Mouse (Mus musculus): ENCODE measurements at regions not wholly inside any gene's neighbourhood (a gene's known extent, or its start where the extent isn't known, plus 50 kb on each side); places are given as distances from the start of the nearest gene placed in this dataset.

DNA sequence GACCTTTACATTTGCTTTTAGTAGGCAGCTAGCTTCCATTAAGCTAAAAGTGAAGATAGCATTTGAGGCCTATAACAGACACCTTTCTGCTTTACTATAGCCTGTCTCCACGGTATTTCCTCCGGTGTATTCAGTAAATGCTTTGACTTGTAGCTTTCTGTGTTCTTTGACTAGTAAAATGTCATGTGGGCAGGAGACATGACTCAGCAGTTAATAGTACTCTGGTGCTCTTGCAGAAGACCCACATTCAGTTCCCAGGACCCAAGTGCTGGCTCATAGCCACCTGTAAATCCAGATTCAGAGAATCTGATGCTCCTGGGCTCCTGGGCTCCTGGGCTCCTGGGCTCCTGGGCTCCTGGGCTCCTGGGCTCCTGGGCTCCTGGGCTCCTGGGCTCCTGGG is 91.7 kb upstream of the Hs6st1 start:
- H3K27me3 ChIP-seq (ENCODE audit: control insufficient read depth, insufficient read depth, low read length, poor library complexity, severe bottlenecking): no peaks in the 10 kb centered on the region
- TF ChIP-seq POLR2A (IDR thresholded peaks at IDR 0.05; ENCODE audit: insufficient read depth, low read length) (no peak), EP300 (IDR thresholded peaks at IDR 0.05; ENCODE audit: insufficient read depth, low read depth, low read length) (no peak), CTCF (IDR thresholded peaks at IDR 0.05; ENCODE audit: low read depth, low read length) (no peak)
- H3K9ac ChIP-seq (ENCODE audit: low read depth, poor library complexity, severe bottlenecking): no peak overlapping the region
- H3K4me3 ChIP-seq (ENCODE audit: low read depth, low read length): no peak overlapping the region
- H3K9me3 ChIP-seq (replicated peaks; ENCODE audit: control insufficient read depth, insufficient read depth, low read length, poor library complexity, severe bottlenecking): no peaks in the 10 kb centered on the region
- peaks cover 2% of the 10 kb centered on the region for H3K4me1 ChIP-seq (ENCODE audit: control insufficient read depth, insufficient read depth, low read length)
- no peaks in the 10 kb centered on the region for H3K36me3 ChIP-seq (ENCODE audit: control insufficient read depth, insufficient read depth, low read length, poor library complexity, severe bottlenecking)
- no peak overlapping the region for H3K27ac ChIP-seq (ENCODE audit: insufficient read depth, low read length)

DNA sequence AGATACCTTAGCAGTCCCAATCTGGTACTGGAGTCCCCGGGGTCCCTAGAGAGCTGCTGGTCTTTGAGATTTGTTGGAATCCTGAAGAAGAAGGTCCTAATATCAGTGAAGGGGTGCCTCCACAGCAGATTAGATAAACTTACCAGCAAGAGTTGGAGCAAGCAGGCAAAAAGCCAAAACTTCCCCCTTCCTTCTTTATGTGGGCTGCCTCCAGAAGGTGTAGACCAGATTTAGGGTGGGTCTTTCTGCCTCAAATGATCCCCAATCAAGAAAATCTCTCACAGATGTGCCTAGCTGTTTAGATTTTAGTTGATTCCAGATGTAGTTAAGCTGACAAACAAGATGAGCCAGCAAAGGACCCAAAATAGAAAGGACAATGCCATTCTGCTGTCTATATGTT is 90.1 kb upstream of the Hs6st1 start:
- H3K4me3 ChIP-seq (ENCODE audit: low read depth, low read length): no peak overlapping the region
- H3K27me3 ChIP-seq (ENCODE audit: control insufficient read depth, insufficient read depth, low read length, poor library complexity, severe bottlenecking): no peaks in the 10 kb centered on the region
- peaks cover 5% of the 10 kb centered on the region for H3K4me1 ChIP-seq (ENCODE audit: control insufficient read depth, insufficient read depth, low read length)
- H3K9ac ChIP-seq (ENCODE audit: low read depth, poor library complexity, severe bottlenecking): no peak overlapping the region
- H3K27ac ChIP-seq (ENCODE audit: insufficient read depth, low read length): no peak overlapping the region
- no peaks in the 10 kb centered on the region for H3K36me3 ChIP-seq (ENCODE audit: control insufficient read depth, insufficient read depth, low read length, poor library complexity, severe bottlenecking)
- no peak for TF ChIP-seq POLR2A (IDR thresholded peaks at IDR 0.05; ENCODE audit: insufficient read depth, low read length)
- no peak for TF ChIP-seq CTCF (IDR thresholded peaks at IDR 0.05; ENCODE audit: low read depth, low read length)
- TF ChIP-seq EP300 (IDR thresholded peaks at IDR 0.05; ENCODE audit: insufficient read depth, low read depth, low read length): no peak
- no peaks in the 10 kb centered on the region for H3K9me3 ChIP-seq (replicated peaks; ENCODE audit: control insufficient read depth, insufficient read depth, low read length, poor library complexity, severe bottlenecking)

DNA sequence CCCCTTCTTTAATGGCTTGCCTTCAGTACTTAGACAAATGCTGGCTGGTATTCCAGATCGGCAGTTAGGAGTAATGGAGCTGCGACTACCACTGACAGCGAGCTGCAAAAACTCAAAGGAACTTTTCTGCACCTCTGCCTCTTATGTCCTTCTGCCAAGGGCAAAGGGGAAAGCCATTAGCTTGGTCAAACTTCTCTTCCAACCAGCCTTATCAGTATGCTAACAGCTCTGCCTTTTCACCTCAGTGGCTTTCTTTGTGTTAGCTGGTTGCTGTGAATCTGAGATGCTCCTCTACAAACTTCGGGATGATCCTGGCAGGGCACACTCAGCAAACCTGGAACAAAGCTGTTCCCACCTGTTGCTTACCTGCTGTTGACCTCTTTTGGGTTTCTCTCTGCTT is 89.4 kb upstream of the Hs6st1 start:
- Histone ChIP-seq H3K9me3 (replicated peaks; ENCODE audit: control insufficient read depth, insufficient read depth, low read length, poor library complexity, severe bottlenecking) (no peaks in the 10 kb centered on the region), H3K4me3 (ENCODE audit: low read depth, low read length) (no peak overlapping the region), H3K27me3 (ENCODE audit: control insufficient read depth, insufficient read depth, low read length, poor library complexity, severe bottlenecking) (no peaks in the 10 kb centered on the region), H3K36me3 (ENCODE audit: control insufficient read depth, insufficient read depth, low read length, poor library complexity, severe bottlenecking) (no peaks in the 10 kb centered on the region), H3K9ac (ENCODE audit: low read depth, poor library complexity, severe bottlenecking) (no peak overlapping the region), H3K27ac (ENCODE audit: insufficient read depth, low read length) (no peak overlapping the region), H3K4me1 (ENCODE audit: control insufficient read depth, insufficient read depth, low read length) (peaks cover 5% of the 10 kb centered on the region)
- TF ChIP-seq POLR2A (IDR thresholded peaks at IDR 0.05; ENCODE audit: insufficient read depth, low read length): no peak
- no peak for TF ChIP-seq CTCF (IDR thresholded peaks at IDR 0.05; ENCODE audit: low read depth, low read length)
- TF ChIP-seq EP300 (IDR thresholded peaks at IDR 0.05; ENCODE audit: insufficient read depth, low read depth, low read length): no peak

DNA sequence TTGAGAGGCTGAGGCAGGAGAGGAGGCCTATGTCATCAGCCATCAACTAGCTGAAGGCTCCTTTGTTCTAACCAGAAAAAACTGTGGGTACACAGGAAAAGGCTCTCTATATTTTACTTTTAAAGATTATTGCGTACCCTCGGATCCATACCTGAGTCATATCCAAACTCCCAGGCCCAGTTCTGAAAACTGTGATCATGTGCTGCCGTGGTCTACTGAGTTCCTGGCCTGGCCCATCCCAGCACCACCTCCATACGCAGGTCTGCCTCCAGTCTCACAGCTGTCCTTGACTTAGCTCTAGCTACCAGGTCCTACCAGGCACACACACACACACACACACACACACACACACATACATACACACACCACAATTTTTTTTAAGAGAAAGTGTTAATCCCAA is 87.0 kb upstream of the Hs6st1 start:
- TF ChIP-seq CTCF (IDR thresholded peaks at IDR 0.05; ENCODE audit: low read depth, low read length): no peak
- TF ChIP-seq POLR2A (IDR thresholded peaks at IDR 0.05; ENCODE audit: insufficient read depth, low read length): no peak
- no peak for TF ChIP-seq EP300 (IDR thresholded peaks at IDR 0.05; ENCODE audit: insufficient read depth, low read depth, low read length)
- Histone ChIP-seq H3K9ac (ENCODE audit: low read depth, poor library complexity, severe bottlenecking) (no peak overlapping the region), H3K4me3 (ENCODE audit: low read depth, low read length) (no peak overlapping the region), H3K9me3 (replicated peaks; ENCODE audit: control insufficient read depth, insufficient read depth, low read length, poor library complexity, severe bottlenecking) (no peaks in the 10 kb centered on the region), H3K36me3 (ENCODE audit: control insufficient read depth, insufficient read depth, low read length, poor library complexity, severe bottlenecking) (no peaks in the 10 kb centered on the region), H3K27me3 (ENCODE audit: control insufficient read depth, insufficient read depth, low read length, poor library complexity, severe bottlenecking) (no peaks in the 10 kb centered on the region), H3K4me1 (ENCODE audit: control insufficient read depth, insufficient read depth, low read length) (peaks cover 10% of the 10 kb centered on the region), H3K27ac (ENCODE audit: insufficient read depth, low read length) (no peak overlapping the region)

DNA sequence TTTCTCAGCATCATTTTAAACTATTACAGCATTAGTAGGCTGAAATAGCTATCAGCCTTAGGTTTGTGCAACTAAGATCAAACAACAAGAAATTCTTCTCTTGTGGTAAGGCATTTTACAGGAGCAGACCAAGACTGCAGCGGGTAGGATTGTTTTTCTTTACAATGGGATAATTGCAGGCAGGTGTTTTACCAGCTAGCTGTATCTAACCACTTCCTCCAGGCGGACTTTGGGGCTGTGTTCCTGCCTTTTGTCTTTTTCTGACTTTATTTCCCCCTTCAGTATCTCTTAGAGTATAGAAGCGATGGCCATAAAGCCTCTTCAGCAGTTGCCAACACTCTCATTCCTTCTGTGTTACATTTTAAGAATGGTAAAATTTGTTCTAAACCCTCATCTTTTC is 84.8 kb upstream of the Hs6st1 start:
- no peak for TF ChIP-seq EP300 (IDR thresholded peaks at IDR 0.05; ENCODE audit: insufficient read depth, low read depth, low read length)
- TF ChIP-seq CTCF (IDR thresholded peaks at IDR 0.05; ENCODE audit: low read depth, low read length): no peak
- no peak for TF ChIP-seq POLR2A (IDR thresholded peaks at IDR 0.05; ENCODE audit: insufficient read depth, low read length)
- Histone ChIP-seq H3K36me3 (ENCODE audit: control insufficient read depth, insufficient read depth, low read length, poor library complexity, severe bottlenecking) (no peaks in the 10 kb centered on the region), H3K9ac (ENCODE audit: low read depth, poor library complexity, severe bottlenecking) (no peak overlapping the region)

DNA sequence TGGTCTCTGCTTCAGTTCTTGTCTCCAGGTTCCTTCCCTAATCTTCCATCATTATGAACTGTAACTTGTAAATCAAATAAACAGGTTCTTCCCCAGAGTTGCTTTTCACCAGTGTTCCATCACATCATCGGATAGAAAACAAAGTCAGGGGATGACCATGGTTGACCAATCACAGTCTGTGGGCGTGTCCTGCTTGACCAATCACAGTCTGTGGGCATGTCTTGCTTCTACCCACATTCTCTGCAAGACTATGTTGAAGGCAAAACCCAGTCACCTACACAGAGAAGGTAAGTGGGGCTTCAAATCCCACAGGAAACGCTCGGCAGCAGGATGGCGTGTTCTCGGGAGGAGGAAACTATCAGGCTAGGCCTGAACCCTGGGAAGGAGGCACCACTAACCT is 82.9 kb upstream of the Hs6st1 start:
- H3K27ac ChIP-seq (ENCODE audit: insufficient read depth, low read length): no peak overlapping the region
- H3K9ac ChIP-seq (ENCODE audit: low read depth, poor library complexity, severe bottlenecking): no peak overlapping the region
- H3K4me3 ChIP-seq (ENCODE audit: low read depth, low read length): no peak overlapping the region
- H3K36me3 ChIP-seq (ENCODE audit: control insufficient read depth, insufficient read depth, low read length, poor library complexity, severe bottlenecking): no peaks in the 10 kb centered on the region
- peaks cover 8% of the 10 kb centered on the region for H3K4me1 ChIP-seq (ENCODE audit: control insufficient read depth, insufficient read depth, low read length)
- TF ChIP-seq POLR2A (IDR thresholded peaks at IDR 0.05; ENCODE audit: insufficient read depth, low read length) (no peak), EP300 (IDR thresholded peaks at IDR 0.05; ENCODE audit: insufficient read depth, low read depth, low read length) (no peak), CTCF (IDR thresholded peaks at IDR 0.05; ENCODE audit: low read depth, low read length) (no peak)
- H3K27me3 ChIP-seq (ENCODE audit: control insufficient read depth, insufficient read depth, low read length, poor library complexity, severe bottlenecking): no peaks in the 10 kb centered on the region
- no peaks in the 10 kb centered on the region for H3K9me3 ChIP-seq (replicated peaks; ENCODE audit: control insufficient read depth, insufficient read depth, low read length, poor library complexity, severe bottlenecking)

More for the DNA sequence above, 84.8 kb upstream of the Hs6st1 start:
- Histone ChIP-seq H3K4me3 (ENCODE audit: low read depth, low read length) (no peak overlapping the region), H3K27me3 (ENCODE audit: control insufficient read depth, insufficient read depth, low read length, poor library complexity, severe bottlenecking) (no peaks in the 10 kb centered on the region), H3K27ac (ENCODE audit: insufficient read depth, low read length) (no peak overlapping the region), H3K9me3 (replicated peaks; ENCODE audit: control insufficient read depth, insufficient read depth, low read length, poor library complexity, severe bottlenecking) (no peaks in the 10 kb centered on the region), H3K4me1 (ENCODE audit: control insufficient read depth, insufficient read depth, low read length) (peaks cover 10% of the 10 kb centered on the region)

All from ES-Bruce4 (cell line).